Mouse (Mus musculus) stomach, postnatal 0 days (tissue): Measurements from ENCODE around the gene Plpp4.

Source experiments
- CTCF ChIP-seq: IDR thresholded peaks from 2 replicates; pipeline ENCODE4 v1.5.1; 2016; ENCODE audit warnings: antibody characterized with exemption, low read depth, mild to moderate bottlenecking, moderate library complexity
- EP300 ChIP-seq: optimal IDR thresholded peaks from 2 replicates; pipeline ENCODE3; 2016; ENCODE audit warnings: antibody characterized with exemption

- no peak for TF ChIP-seq EP300
- no peak for TF ChIP-seq CTCF
Observed at GRCm38 (mm10) chr7:129273867-129274266, 17.0 kb downstream of the Plpp4 start.
